Mouse (Mus musculus) forebrain, postnatal 0 days (tissue): ENCODE results near the gene Lgalsl. TPM values are rescaled to one million over a fixed set of nuclear protein-coding genes. Genes with fewer than 3 reads are reported as not detected.

Experiments
- ATAC-seq: fragments of 200-750 bp; cut with Nextera tagmentation; 2 replicates; pipeline ENCODE4 v1.8.0; 2017; ENCODE audit warnings: mild to moderate bottlenecking, moderate library complexity
- DNase-seq: peaks from one replicate; pipeline ENCODE4 v3.0.0-alpha.2; 2015
- H3K27ac ChIP-seq: fragments of 300-500 bp; sonication (generic); 2 replicates; pipeline ENCODE4 v1.5.1; 2014; ENCODE audit warnings: low read depth, mild to moderate bottlenecking, antibody characterized with exemption, low read length, moderate library complexity, mixed read lengths
- H3K27me3 ChIP-seq: fragments of 300-500 bp; sonication (generic); 2 replicates; pipeline ENCODE4 v1.6.1; 2014; ENCODE audit warnings: mild to moderate bottlenecking, low read length, mixed read lengths; ENCODE audit not compliant: insufficient read depth
- H3K36me3 ChIP-seq: fragments of 300-500 bp; sonication (generic); 2 replicates; pipeline ENCODE4 v1.6.1; 2014; ENCODE audit warnings: mild to moderate bottlenecking, moderate library complexity; ENCODE audit not compliant: insufficient read depth
- H3K4me1 ChIP-seq: fragments of 300-500 bp; sonication (generic); 2 replicates; pipeline ENCODE4 v1.6.1; 2014; ENCODE audit warnings: antibody characterized with exemption; ENCODE audit not compliant: insufficient read depth
- H3K4me2 ChIP-seq: fragments of 300-500 bp; sonication (generic); 2 replicates; pipeline ENCODE4 v1.6.1; 2014; ENCODE audit warnings: low read depth, mild to moderate bottlenecking, moderate library complexity
- H3K4me3 ChIP-seq: fragments of 300-500 bp; sonication (generic); 2 replicates; pipeline ENCODE4 v1.5.1; 2014; ENCODE audit warnings: low read depth, low read length, mixed read lengths
- H3K9ac ChIP-seq: fragments of 300-500 bp; sonication (generic); 2 replicates; pipeline ENCODE4 v1.6.1; 2014; ENCODE audit warnings: mild to moderate bottlenecking
- H3K9me3 ChIP-seq: fragments of 300-500 bp; sonication (generic); 2 replicates; pipeline ENCODE4 v1.6.1; 2016; ENCODE audit warnings: low read length
- CTCF ChIP-seq: sonication (generic); IDR thresholded peaks from 2 replicates; pipeline ENCODE4 v1.5.1; 2016; ENCODE audit warnings: antibody characterized with exemption, control low read depth, low read depth
- WGBS: fragments of 180-500 bp; shearing (Covaris S2); extraction: QIAGEN DNeasy Blood & Tissue Kit; methylation state at CpG from one replicate; pipeline ENCODE4 v1.1.7; 2014; 5-methylcytosine and 5-hydroxymethylcytosine counted together
- polyA plus RNA-seq: library from polyadenylated mRNA; unstranded; fragments of >200 nt; fragmentation: Nextera tagmentation; extraction: Ambion mirVana; gene quantifications from 2 replicates; pipeline ENCODE4 v1.2.1, GENCODE M21; 2015
- total RNA-seq: library from RNA; depleted of rRNA; stranded (reverse); fragments of >200 nt; gene quantifications from 2 replicates; pipeline ENCODE4 v1.2.3, GENCODE M21; 2014

The Lgalsl gene
- total and polyA plus RNA-seq, 2 experiments from 2014 or later = 78.3 to 104 TPM

DNA sequence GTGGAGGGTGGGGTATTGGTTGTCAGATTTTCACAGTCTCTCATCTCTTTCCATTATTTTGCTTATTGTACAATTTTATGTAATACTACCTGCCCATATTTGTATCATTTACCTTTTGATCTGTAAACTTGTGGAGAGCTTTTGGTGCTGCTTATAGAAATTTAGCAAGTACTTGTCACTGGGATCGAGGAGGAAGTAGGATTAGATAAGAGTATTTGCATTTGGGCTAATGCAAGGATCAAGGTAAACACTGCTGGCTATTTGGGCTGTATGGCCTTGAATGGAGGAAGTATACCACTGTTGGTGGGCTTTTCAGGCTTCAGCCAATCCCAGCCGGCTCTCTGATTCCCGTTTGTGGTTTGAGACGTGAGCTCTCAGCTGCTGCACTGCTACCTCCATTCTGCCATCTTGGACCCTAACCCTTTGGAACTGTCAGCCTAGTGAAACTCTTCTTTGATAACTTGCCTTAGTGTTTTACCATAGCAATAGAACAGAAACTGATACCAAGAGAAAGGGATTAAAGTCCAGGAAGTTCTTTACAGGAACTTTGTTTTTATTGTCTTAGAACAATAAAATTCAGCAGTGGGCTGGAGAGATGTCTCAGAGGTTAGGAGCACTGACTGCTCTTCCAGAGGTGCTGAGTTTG is 25.1 kb downstream of the Lgalsl start:
- 61% methylated on average over 4 of the region's 4 CpGs for WGBS
- Histone ChIP-seq H3K9me3 (no peaks in the 10 kb centered on the region), H3K36me3 (no peaks in the 10 kb centered on the region), H3K4me2 (no peak overlapping the region), H3K27me3 (no peaks in the 10 kb centered on the region), H3K4me1 (no peaks in the 10 kb centered on the region), H3K9ac (no peak overlapping the region), H3K27ac (no peak overlapping the region), H3K4me3 (no peak overlapping the region)
- DNase-seq (no peak), ATAC-seq (no peak)
- no peak for TF ChIP-seq CTCF

- H3K9ac ChIP-seq = no peak overlapping the region
- no peak overlapping the region for H3K27ac ChIP-seq
- TF ChIP-seq CTCF = no peak
- H3K27me3 ChIP-seq = no peaks in the 10 kb centered on the region
- H3K36me3 ChIP-seq = no peaks in the 10 kb centered on the region
- no peak overlapping the region for H3K4me2 ChIP-seq
- ATAC-seq = no peak
- 87% methylated on average over 4 of the region's 4 CpGs for WGBS
- DNase-seq = no peak
- H3K4me1 ChIP-seq = no peaks in the 10 kb centered on the region
- H3K4me3 ChIP-seq = no peak overlapping the region
- H3K9me3 ChIP-seq = no peaks in the 10 kb centered on the region
These were observed 26.4 kb downstream of the Lgalsl start for GRCm38 (mm10) chr11:20804416-20804815.

DNA sequence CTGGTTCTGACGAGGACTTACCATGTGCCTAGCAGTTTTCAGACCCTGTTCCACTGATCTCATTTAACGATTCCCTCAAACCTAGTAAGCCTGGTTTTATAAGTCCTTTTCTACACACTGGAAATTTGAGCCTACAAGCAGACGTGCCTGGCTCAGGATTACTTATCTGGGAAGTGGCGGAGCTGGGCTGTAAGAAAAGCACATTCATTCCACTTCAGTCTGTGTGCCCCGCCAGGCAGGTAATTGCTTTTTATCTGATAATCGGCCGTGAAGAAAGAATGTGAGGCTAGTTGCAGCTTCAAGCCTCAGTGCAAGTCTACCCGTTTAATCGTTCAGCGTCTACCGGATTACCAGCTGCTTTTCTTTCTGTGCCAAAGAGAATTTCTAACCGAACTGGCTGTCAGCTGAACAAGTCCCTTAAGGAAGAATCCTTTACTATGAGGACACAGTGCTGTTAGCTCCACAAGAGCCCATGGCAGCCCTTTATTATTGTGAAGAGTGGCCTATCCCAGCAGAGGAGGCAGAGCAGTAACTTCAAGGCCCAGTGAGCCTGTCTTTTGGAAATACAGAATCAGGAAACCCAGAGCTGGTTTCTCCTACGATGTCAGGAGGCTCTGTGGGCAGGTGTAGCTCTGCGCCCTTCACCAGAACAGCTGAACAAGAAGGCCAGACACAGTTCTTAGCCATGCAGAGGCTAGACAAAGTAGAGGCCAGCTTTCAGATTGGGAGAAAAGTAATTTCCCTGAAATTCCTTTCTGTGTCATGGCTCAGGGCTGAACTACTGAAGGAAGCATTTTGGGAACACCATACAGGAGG is 30.4 kb downstream of the Lgalsl start:
- Histone ChIP-seq H3K36me3 (no peaks in the 10 kb centered on the region), H3K9ac (peak overlapping the region; percentile 35), H3K27me3 (no peaks in the 10 kb centered on the region), H3K27ac (no peak overlapping the region), H3K9me3 (no peaks in the 10 kb centered on the region), H3K4me2 (0 out of 2 replicates have a peak overlapping the region, but pooled peaks have one; percentile 1), H3K4me1 (no peaks in the 10 kb centered on the region), H3K4me3 (no peak overlapping the region)
- no peak for TF ChIP-seq CTCF
- peak; percentile 54 for ATAC-seq
- peak; percentile 50 for DNase-seq
- 10% methylated on average over 14 of the region's 14 CpGs for WGBS

DNA sequence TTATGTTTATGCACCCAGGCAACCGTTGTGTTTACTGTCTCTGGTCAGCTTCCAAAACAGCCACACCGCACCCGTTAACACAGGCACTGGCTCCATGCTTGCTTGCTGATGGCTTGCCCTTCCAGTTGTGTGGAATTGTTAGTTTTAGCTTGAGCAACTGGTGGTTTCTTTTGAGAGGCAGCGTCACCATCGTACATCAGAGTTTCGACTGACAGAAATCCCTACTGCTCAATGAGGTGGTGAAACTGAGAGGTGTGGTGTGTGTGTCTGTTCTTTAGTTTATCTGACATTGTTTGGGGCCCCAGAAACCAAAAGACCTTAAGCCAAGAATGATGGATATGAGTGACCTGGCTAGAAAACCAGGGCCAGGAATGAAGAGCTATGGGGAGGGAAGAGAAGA is 33.0 kb downstream of the Lgalsl start:
- no peak for DNase-seq
- Histone ChIP-seq H3K9ac (no peak overlapping the region), H3K4me2 (no peak overlapping the region), H3K4me1 (no peaks in the 10 kb centered on the region), H3K27ac (no peak overlapping the region), H3K27me3 (no peaks in the 10 kb centered on the region), H3K4me3 (no peak overlapping the region), H3K36me3 (no peaks in the 10 kb centered on the region), H3K9me3 (no peaks in the 10 kb centered on the region)
- no peak for TF ChIP-seq CTCF
- ATAC-seq = no peak
- 93% methylated on average over 6 of the region's 6 CpGs for WGBS

- no peak for ATAC-seq
- 65% methylated on average over 2 of the region's 2 CpGs for WGBS
- no peak for TF ChIP-seq CTCF
These were observed 35.4 kb downstream of the Lgalsl start for GRCm38 (mm10) chr11:20795466-20795865.

GRCm38 (mm10) chr11:20794913-20795254 is 36.0 kb downstream of the Lgalsl start:
- no peak overlapping the region for H3K4me3 ChIP-seq

More at GRCm38 (mm10) chr11:20795466-20795865, 35.4 kb downstream of the Lgalsl start:
- Histone ChIP-seq H3K36me3 (no peaks in the 10 kb centered on the region), H3K4me3 (no peak overlapping the region), H3K4me1 (no peaks in the 10 kb centered on the region), H3K9me3 (no peaks in the 10 kb centered on the region), H3K27ac (no peak overlapping the region), H3K9ac (no peak overlapping the region), H3K27me3 (no peaks in the 10 kb centered on the region), H3K4me2 (no peak overlapping the region)
- no peak for DNase-seq

More at GRCm38 (mm10) chr11:20794913-20795254, 36.0 kb downstream of the Lgalsl start:
- H3K9ac ChIP-seq = no peak overlapping the region
- TF ChIP-seq CTCF = no peak
- no peaks in the 10 kb centered on the region for H3K9me3 ChIP-seq
- no peaks in the 10 kb centered on the region for H3K27me3 ChIP-seq
- no peaks in the 10 kb centered on the region for H3K36me3 ChIP-seq
- peak; percentile 30 for ATAC-seq
- no peak overlapping the region for H3K27ac ChIP-seq
- H3K4me2 ChIP-seq = no peak overlapping the region
- DNase-seq = no peak
- WGBS = 58% methylated on average over 11 of the region's 11 CpGs
- no peaks in the 10 kb centered on the region for H3K4me1 ChIP-seq
